Mouse (Mus musculus): Measurements from ENCODE around the gene Gm12184. TPM values are rescaled to one million over a fixed set of nuclear protein-coding genes. Genes with fewer than 3 reads are reported as not detected.

The Gm12184 gene
- polyA plus RNA-seq, 1 experiment from 2014 or later = 7.2 TPM

DNA sequence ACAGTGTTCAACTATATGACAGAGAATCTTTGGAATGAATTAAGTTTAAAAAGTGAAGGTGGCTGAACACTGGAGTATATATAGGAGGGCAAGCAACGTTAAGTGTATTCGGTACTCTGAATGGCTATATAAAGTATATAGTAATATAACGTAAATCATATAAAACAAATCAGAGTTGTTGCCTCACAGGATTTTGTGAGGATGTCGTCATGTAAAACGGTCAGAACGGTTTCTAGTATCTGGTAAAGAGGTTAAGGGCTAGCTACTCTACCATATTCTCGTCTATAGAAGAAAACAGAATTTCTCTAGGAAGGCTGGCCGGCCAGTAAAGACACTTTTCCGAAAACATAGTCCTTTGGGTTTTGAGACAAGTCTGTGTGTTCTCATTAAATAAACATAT, 8.7 kb downstream of the Gm12184 start:
- peaks cover 24% of the 10 kb centered on the region for H3K4me1 ChIP-seq
- no peaks in the 10 kb centered on the region for H3K9me3 ChIP-seq (replicated peaks)
- H3K4me3 ChIP-seq = peak overlapping the region; percentile 83
- H3K4me2 ChIP-seq (replicated peaks) = peak overlapping the region; percentile 91
- H3K27me3 ChIP-seq = 0 out of 2 replicates have a peak, but pooled peaks cover 6% of the 10 kb centered on the region
- peak overlapping the region; percentile 85 for H3K9ac ChIP-seq
- H3K36me3 ChIP-seq = 0 out of 2 replicates have a peak, but pooled peaks cover 6% of the 10 kb centered on the region
- H3K27ac ChIP-seq = peak overlapping the region; percentile 96
- ATAC-seq (ENCODE audit: low FRiP score) = peak; percentile 3; the same call in 1 of the 2 replicates
- WGBS = 10% methylated on average over 9 of the region's 9 CpGs

DNA sequence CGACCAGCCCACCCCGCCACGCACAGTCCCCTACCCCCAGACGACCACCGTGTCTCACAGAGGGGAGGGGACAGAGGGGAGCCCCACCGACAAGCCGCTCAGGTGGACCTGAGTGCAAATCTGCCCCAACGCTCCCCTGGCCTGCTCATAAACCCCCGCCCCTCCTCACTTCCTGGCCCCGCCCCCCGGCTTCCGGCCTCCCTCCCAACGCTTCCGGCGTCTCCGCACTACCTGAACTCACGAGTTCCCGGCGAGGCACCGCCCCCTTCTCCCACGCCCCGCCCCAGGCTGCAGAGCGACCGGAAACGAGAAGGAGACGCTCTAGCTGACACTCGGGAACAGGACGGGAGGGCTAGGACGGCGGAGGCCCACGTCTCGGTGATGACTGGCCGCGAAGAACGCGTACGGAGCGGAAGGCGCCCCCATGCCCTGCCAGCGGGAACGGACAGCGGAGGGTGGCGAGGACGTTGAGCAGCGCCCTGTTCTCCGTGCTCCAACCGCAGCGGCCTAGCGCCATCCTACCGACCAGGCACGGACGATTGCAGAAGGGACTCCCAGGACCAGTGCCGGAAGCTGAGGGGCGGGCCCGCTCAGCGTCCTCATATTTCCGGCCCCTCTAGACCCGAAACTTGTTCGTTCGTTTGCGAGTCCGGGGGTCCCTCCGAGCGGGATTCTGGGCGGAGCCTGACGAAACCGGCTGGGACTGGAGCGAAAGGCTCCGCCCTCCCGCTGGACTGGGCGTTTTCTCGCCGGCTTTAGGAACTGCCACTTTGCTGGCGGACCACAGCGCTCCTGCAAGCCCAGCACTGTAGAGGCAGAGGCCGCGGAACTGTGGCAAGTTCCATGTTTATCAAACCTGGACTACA, 9.4 kb downstream of the Gm12184 start, which contains the start of gene Trim41:
Trim41 (minus strand) TSS at position 554 of the 866 bp plus-strand sequence.
- Histone ChIP-seq H3K27ac (peak within 1 kb of the TSS; percentile 96), H3K36me3 (peaks cover 13% of the 10 kb centered on the region), H3K4me1 (peaks cover 24% of the 10 kb centered on the region), H3K4me3 (peak within 1 kb of the TSS; percentile 83), H3K9me3 (replicated peaks) (no peaks in the 10 kb centered on the region), H3K9ac (peak within 1 kb of the TSS; percentile 85), H3K4me2 (replicated peaks) (peak within 1 kb of the TSS; percentile 91), H3K27me3 (no peaks in the 10 kb centered on the region)
- WGBS = under 1% methylated on average over 72 of the region's 77 CpGs
- peak; percentile 98 for ATAC-seq (ENCODE audit: low FRiP score)

DNA sequence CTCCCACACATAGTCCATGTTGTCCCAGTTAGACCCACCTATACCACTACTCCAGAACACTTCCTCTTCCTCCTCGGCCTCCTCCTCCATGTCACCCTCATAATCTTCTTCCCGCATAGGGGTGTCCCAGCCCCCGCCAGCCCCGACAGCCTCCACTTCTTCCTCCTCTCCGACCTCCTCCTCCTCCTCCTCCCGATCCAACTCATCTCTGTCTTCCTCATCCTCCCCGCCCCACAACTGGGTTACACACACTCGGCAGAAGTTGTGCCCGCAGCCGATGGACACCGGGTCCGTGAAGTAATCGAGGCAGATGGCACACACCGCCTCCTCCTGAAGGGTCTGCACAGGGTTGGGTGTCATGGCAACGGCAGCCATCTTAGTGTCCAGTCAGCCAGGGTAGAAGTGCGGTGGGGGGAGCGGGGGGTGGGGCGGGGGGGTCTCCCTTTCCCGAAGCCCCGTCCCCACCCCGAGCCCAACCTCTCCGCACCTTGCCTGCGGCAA, 10.1 kb downstream of the Gm12184 start:
- no peaks in the 10 kb centered on the region for H3K9me3 ChIP-seq (replicated peaks)
- peak overlapping the region; percentile 83 for H3K4me3 ChIP-seq
- peaks cover 20% of the 10 kb centered on the region for H3K36me3 ChIP-seq
- H3K9ac ChIP-seq = peak overlapping the region; percentile 85
- H3K4me2 ChIP-seq (replicated peaks) = peak overlapping the region; percentile 91
- ATAC-seq (ENCODE audit: low FRiP score) = peak; percentile 74
- WGBS = 4% methylated on average over 16 of the region's 23 CpGs
- peaks cover 24% of the 10 kb centered on the region for H3K4me1 ChIP-seq
- H3K27ac ChIP-seq = peak overlapping the region; percentile 96
- H3K27me3 ChIP-seq = no peaks in the 10 kb centered on the region

DNA sequence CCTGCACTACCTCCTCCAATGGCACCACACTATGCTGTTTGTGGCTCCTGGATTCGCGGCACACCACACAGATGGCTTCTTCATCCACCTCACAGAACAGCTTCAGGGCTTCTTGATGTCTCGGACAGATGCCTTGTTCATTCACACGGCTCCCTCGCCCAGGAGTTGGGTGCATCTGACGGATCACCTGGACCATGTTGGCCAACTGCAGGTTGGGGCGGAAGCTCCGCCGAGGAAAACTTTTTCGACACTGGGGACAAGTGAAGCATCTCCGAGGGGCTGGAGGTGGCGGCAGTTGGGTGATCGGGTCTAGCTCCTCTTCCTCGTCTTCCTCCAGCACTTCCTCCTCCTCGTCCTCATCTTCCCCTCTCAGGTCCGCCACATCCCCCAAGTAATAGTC, 10.6 kb downstream of the Gm12184 start:
- WGBS = 80% methylated on average over 16 of the region's 16 CpGs
- Histone ChIP-seq H3K4me2 (replicated peaks) (peak overlapping the region; percentile 91), H3K4me3 (peak overlapping the region; percentile 83), H3K4me1 (peaks cover 24% of the 10 kb centered on the region), H3K27ac (peak overlapping the region; percentile 96; the same call in 1 of the 2 replicates), H3K27me3 (no peaks in the 10 kb centered on the region), H3K9me3 (replicated peaks) (no peaks in the 10 kb centered on the region), H3K36me3 (peaks cover 25% of the 10 kb centered on the region), H3K9ac (peak overlapping the region; percentile 85)
- ATAC-seq (ENCODE audit: low FRiP score) = no peak

DNA sequence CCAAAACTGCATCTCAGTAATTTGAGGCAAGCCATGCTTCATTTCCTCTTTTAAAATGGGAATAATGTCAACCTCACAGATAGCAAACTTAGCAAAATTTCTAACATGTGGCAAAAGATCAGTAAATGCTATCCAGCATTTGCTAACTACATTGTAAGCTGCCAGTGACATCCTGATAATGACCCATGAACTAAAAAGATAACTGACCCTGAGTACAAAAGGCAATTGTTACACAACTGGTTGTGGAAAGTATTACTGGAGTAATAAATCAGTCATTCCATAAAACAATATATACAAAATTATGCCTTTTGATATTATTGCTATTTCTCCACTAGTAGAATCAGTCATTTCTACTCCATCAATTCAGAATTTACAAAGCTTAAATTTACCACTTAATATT, 12.7 kb downstream of the Gm12184 start:
- Histone ChIP-seq H3K9ac (no peak overlapping the region), H3K4me3 (no peak overlapping the region)
- ATAC-seq (ENCODE audit: low FRiP score) = no peak

DNA sequence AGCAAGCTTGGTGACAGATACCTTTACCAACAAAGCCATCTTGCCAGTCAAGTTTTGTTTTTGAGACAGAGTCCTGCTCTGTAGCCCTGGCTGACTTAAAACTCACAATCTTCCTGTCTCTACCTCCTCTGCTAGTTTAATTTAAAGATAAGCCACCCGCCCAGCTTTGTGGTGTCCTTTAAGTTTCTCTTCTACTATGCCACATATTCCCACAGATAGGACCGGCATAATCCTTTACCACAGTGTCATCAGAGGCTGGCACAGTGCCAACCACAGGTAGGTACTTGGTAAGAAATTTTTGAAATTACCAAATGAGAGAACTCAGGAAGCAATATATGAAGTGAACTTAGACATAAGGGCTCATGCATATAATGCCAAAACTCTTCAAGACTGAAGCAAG, 16.3 kb downstream of the Gm12184 start:
- H3K4me3 ChIP-seq = no peak overlapping the region
- H3K9ac ChIP-seq = no peak overlapping the region
- H3K36me3 ChIP-seq = peaks cover 80% of the 10 kb centered on the region
- no peaks in the 10 kb centered on the region for H3K27me3 ChIP-seq
- H3K9me3 ChIP-seq (replicated peaks) = no peaks in the 10 kb centered on the region
- ATAC-seq (ENCODE audit: low FRiP score) = no peak
- peaks cover 9% of the 10 kb centered on the region for H3K4me1 ChIP-seq
- no peak overlapping the region for H3K4me2 ChIP-seq (replicated peaks)
- WGBS = 92% methylated on average over 2 of the region's 2 CpGs
- no peak overlapping the region for H3K27ac ChIP-seq

More for the DNA sequence above, 12.7 kb downstream of the Gm12184 start:
- peaks cover 45% of the 10 kb centered on the region for H3K36me3 ChIP-seq
- H3K9me3 ChIP-seq (replicated peaks) = no peaks in the 10 kb centered on the region
- H3K4me2 ChIP-seq (replicated peaks) = no peak overlapping the region
- H3K27me3 ChIP-seq = no peaks in the 10 kb centered on the region
- peaks cover 23% of the 10 kb centered on the region for H3K4me1 ChIP-seq
- no peak overlapping the region for H3K27ac ChIP-seq

DNA sequence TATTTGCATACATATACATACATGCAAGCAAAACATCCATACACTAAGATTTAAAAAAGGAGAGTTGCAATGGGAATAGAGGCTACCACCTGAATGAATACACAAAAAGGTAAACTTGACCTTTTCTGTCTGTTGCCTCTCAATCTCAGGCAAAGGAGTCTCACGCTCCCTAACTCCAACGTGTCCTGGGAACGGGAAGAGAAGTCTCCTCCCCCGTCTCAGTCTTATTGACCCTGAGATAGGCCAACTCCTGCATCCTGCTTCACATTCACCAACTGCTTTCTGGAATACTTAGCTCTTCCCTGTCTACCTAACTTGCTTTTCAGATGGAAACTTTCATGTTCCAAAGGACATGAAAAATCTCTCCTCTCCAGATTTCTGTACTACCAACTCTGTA, 17.0 kb downstream of the Gm12184 start:
- no peak for ATAC-seq (ENCODE audit: low FRiP score)
- no peak overlapping the region for H3K4me3 ChIP-seq
- no peak overlapping the region for H3K9ac ChIP-seq
- H3K27ac ChIP-seq = no peak overlapping the region
- H3K27me3 ChIP-seq = no peaks in the 10 kb centered on the region
- no peak overlapping the region for H3K4me2 ChIP-seq (replicated peaks)
- peaks cover 88% of the 10 kb centered on the region for H3K36me3 ChIP-seq
- H3K4me1 ChIP-seq = 0 out of 2 replicates have a peak, but pooled peaks cover 3% of the 10 kb centered on the region
- 78% methylated on average over 4 of the region's 4 CpGs for WGBS
- H3K9me3 ChIP-seq (replicated peaks) = no peaks in the 10 kb centered on the region

DNA sequence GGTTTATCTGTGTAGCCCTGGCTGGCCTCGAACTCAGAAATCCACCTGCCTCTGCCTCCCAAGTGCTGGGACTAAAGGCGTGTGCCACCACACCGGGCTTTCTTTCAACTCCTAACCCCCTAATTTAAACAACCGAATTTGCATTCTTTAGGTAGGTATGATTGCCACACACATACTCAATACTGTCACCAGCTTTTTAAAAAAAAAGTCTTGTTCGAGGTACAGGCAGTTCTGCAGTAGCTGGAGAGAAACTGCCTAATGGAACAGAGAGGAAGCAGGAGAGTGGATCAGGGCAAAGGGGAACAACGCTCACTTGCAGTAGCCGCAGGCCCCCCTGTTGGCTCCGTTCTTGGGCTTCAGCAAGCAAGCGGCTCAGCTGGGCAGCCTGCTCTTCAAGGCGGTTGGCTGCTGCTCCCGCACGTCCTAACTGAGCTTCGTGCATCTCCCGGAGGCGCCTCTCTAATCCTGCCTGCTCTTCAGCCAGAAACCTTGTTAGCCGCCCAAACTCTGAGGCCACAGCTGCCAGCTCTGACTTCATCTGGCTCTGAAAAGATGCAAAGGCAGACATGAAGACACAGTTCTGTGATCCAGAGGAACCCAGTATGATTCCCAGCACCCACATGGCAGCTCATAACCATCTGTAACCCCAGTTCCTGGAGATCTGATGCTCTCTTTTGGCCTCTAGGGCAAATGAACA, 17.6 kb downstream of the Gm12184 start:
- 78% methylated on average over 16 of the region's 16 CpGs for WGBS
- Histone ChIP-seq H3K27me3 (no peaks in the 10 kb centered on the region), H3K4me1 (no peaks in the 10 kb centered on the region), H3K4me3 (no peak overlapping the region), H3K27ac (no peak overlapping the region), H3K9me3 (replicated peaks) (no peaks in the 10 kb centered on the region), H3K9ac (no peak overlapping the region), H3K4me2 (replicated peaks) (no peak overlapping the region), H3K36me3 (peaks cover 93% of the 10 kb centered on the region)
- no peak for ATAC-seq (ENCODE audit: low FRiP score)

DNA sequence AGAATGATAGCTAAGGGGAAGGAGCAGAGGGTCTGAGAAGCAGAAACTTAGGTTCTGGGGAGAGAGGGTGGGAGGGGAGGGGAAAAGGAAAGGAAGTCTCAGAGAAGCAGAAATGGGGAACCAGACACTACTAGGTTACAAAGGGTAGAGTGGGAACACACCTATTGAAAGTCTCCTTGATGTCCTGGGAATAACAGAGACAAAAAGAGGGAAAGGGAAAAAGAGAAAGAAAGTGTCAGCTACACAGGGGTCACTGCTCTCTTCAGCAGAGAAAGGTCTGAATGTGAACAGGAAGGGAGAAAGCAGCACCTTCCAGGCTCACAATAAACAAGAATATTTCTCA, 18.2 kb downstream of the Gm12184 start:
- Histone ChIP-seq H3K4me2 (replicated peaks) (no peak overlapping the region), H3K4me3 (no peak overlapping the region), H3K36me3 (peaks cover 96% of the 10 kb centered on the region), H3K27me3 (no peaks in the 10 kb centered on the region), H3K9me3 (replicated peaks) (no peaks in the 10 kb centered on the region), H3K9ac (no peak overlapping the region), H3K27ac (no peak overlapping the region), H3K4me1 (no peaks in the 10 kb centered on the region)
- no peak for ATAC-seq (ENCODE audit: low FRiP score)

DNA sequence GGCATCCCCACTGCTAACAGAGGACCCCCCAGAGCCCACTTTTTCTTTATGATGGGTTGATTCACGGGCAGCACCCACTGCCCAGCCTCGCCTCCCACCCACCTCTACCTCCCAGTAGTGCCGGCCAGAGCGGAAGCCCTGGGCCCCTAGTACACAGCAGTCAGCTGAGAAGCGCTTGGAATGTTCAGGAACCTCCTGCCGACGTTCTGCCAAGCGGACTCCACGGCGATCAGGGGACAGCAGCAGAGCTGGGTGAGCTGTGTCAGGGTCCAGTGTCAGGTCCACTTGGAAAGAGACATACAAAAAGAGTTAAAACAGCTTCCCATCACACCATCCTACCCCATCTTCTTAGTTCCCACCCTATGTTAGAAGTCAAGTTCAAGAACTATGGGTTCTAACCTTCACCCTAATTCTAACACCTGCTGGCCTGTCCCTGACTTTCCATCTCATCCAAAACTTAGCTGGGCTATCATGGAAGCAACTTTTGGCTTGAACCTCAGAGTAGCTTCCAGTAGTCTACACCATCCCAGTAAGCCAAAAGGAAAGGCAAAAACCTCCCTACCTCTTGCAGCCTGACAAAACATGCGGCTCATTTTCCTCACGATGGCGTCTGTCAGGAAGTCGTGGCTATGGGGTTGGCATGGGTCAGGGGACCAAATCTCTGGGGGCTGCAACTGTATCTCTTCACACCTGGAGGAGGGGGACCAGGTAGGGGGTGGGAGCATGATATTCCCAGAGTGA, 18.7 kb downstream of the Gm12184 start:
- 67% methylated on average over 14 of the region's 14 CpGs for WGBS
- peaks cover 4% of the 10 kb centered on the region; the same call in 1 of the 2 replicates for H3K4me1 ChIP-seq
- no peaks in the 10 kb centered on the region for H3K27me3 ChIP-seq
- no peak overlapping the region for H3K27ac ChIP-seq
- ATAC-seq (ENCODE audit: low FRiP score) = peak; percentile 16; the same call in 1 of the 2 replicates
- no peaks in the 10 kb centered on the region for H3K9me3 ChIP-seq (replicated peaks)
- H3K4me3 ChIP-seq = no peak overlapping the region
- H3K4me2 ChIP-seq (replicated peaks) = no peak overlapping the region
- H3K9ac ChIP-seq = no peak overlapping the region
- H3K36me3 ChIP-seq = peaks cover 98% of the 10 kb centered on the region

DNA sequence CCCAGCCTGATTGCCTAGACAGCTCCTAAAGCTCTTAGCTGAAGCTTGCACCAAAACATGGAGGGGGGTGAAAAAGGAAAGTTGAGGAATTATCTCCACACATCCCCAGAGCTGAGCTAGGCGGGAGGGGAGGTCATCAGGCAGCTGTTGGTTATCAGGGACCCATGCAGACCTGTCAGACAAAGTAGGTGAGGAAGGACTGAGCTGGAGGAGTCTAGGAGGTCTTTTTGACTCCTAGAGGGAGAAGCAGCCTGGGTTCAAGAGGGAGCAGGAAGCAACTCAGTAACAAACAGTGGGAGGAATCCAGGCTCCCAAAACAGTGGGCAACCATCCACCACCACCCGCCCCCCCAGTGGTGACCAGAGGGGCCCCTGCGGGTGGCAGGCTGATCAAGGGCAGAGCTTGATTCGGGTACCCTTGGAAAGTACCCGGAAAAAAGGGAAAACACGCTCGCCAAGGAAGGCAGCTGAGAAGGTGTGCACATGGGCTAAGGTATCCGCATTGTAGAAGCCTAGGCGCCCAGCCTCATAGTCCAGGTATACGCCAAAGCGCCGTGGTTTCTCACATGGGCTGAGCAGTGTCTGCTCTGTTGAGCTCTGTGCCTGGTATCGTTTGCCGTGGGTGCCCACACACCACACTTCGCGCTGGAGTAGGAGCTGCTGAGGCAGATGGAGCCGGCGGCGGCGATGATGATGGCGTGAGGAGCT, 19.4 kb downstream of the Gm12184 start:
- Histone ChIP-seq H3K4me3 (no peak overlapping the region), H3K9ac (no peak overlapping the region), H3K36me3 (peaks cover 99% of the 10 kb centered on the region), H3K4me1 (peaks cover 11% of the 10 kb centered on the region), H3K9me3 (replicated peaks) (no peaks in the 10 kb centered on the region), H3K27me3 (no peaks in the 10 kb centered on the region), H3K4me2 (replicated peaks) (no peak overlapping the region), H3K27ac (no peak overlapping the region)
- WGBS = 67% methylated on average over 21 of the region's 21 CpGs
- peak; percentile 45 for ATAC-seq (ENCODE audit: low FRiP score)
